Mouse (Mus musculus) urinary bladder, postnatal 14 days (tissue): ENCODE measurements around the gene Cd79a.
A peak's percentile ranks its signal among the peaks of the same experiment; 100 is the strongest.
"Not testable (repeated sequence)": the region's sequence is repeated elsewhere in the genome, so short reads cannot be mapped to it uniquely, and the experiment has no call there.

Experiments used
- DNase-seq: peaks from one replicate; pipeline ENCODE4 v3.0.0; 2021; ENCODE audit warnings: low spot score

The Cd79a gene

DNA sequence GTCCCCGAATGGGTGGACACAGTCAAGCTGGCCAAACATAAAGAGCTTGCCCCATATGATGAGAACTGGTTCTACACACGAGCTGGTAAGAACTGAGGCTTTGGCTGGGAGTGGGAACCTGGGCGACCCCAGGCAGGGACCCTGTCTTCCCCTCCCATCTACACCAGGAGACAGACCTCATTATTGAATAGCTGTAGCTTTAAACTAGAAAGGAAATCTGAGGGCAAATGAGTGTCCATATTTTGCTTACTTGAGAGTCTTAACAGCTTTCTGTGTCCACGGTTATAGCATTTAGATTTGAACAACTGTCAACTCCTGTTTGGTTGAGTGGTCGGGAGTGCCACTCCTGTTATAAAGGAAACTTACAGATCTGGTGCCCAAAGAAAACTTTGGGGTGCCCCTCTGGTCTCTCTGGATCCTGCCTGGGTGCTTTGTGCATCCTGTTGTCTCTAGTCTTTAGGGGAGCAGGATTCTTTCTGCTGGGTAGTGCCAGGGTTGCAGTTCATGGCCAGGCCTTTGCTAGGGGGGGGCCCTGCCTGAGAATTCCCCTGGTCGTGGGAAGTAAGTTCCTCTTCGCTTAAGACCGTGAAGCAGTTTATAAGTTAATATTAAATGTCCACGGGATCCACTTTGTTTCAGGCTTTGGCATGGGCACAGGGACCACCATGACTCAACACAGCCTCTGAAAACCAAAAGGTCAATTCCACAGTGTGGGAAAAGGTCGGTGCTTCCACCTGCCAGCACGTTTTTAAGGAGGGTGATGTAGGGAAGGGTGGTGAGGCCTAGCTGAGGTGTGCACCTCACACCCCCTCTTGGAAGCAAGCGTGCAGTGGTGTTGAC, 11.5 kb upstream of the Cd79a start:
- no peak for DNase-seq

DNA sequence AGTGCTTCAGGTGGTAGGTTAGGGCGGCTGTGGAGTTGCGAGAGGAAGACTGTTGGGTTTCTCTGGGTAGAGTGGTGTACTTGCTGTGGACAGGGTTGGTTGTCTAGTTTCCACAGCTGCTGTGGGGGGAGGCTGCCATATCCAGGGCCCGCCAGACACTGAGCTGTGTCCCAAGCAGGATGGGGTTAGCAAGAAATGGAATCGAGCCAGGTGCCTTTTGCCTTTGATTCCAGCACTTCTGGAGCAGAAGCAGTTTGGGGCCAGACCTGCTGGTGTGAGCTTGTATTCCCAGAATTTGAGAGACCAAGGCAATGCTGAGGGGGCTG, 10.9 kb upstream of the Cd79a start:
- DNase-seq, result no peak

DNA sequence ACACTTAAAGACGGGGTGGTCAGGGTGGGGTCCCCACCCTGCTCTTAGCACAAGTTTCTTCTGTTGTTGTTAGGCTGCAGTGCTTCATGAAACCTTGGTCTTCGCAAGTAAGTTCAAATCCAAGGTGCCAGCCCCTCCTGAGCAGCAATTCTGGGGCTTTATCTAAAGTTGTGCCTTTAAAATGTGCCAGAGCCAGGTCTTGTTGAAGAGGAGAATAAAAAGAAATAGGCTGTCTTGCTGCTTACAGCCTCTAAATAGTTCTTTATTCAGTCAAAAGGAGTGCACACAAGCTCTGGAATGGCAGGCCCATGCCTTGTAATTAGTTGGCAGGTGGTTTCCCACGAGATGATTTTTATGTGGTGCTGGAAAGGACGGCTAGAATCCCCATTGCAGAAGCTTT, 10.1 kb upstream of the Cd79a start:
- DNase-seq, result no peak

- DNase-seq, result no peak
Observed at GRCm38 (mm10) chr7:24889431-24890220, 7.6 kb upstream of the Cd79a start.

DNA sequence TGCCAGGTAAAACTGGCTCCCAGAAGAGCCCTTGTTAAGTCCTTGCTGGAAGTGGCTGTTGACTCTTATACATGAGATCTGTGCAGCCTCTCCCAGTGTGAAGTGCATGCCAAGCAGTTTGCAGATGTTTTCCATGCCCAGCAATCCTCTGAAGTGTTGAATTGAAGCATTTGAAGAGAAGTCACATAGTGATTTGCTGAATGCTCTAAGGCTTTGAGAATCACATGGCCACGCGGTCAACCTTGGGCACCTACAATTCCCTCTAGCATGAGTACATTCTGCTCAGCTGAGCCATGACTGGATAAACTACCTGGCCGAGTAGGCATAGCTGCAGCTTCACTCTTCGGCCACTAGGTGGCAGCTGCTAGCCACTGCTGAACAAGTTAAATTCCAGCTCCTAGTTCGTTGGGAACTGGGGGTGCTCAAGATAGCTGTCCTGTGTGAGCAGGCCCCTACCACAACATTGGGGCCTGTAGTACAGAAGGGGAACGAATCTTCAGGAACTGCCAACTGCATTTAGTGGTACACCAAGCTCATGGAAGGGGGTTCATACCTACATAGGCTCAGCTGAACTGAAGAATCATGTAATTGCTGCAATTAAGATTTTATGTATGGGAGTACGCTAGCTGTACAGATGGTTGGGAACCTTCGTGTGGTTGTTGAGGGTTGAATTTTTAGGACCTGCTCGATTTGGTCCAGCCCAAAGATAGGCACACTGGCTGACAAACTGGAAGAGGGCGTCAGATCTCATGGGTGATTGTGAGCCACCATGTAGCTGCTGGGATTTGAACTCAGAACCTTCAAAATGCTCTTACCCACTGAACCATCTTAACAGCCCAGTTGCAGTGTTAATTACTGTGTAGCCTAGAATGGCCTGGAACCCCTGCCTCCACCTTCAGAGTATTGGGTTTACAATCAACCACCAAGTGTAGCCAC, 6.6 kb upstream of the Cd79a start:
- DNase-seq, result peak; percentile 77

DNA sequence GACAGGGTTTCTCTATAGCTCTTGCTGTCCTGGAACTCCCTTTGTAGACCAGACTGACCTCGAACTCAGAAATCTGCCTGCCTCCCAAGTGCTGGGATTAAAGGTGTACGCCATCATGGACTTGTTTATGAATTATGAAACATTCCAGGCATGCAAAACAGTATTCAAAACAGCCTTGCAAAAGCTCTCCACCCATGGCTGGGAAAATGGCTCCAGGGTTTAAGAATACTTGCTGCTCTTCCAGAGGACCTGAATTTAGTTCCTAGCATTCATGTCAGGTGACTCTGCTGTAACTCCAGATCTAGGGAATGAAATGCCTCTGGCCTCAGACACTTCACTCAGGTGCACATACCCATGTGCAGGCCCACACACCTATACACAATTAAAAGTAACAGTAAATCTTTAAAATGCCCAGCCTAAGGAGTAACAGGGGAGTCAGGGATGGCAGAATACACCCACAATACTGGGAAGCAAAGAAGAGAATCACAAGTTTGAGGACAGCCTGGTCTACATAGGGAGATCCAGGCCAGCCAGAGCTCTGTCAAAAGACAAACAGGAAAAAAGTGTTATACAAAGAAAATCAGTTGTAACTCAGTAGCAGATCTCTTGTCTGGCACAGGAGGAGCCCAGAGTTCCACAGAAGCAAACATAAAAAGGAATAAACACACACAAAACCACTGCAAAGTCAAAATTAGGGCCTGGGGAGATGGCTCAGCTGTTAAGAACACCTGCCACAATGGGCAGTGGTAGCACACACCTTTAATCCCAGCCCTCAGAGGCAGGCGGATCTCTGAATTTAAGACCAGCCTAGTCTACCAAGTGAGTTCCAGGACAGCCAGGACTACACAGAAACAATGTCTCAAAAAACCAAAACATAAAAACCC, 5.7 kb upstream of the Cd79a start:
- no peak for DNase-seq

DNA sequence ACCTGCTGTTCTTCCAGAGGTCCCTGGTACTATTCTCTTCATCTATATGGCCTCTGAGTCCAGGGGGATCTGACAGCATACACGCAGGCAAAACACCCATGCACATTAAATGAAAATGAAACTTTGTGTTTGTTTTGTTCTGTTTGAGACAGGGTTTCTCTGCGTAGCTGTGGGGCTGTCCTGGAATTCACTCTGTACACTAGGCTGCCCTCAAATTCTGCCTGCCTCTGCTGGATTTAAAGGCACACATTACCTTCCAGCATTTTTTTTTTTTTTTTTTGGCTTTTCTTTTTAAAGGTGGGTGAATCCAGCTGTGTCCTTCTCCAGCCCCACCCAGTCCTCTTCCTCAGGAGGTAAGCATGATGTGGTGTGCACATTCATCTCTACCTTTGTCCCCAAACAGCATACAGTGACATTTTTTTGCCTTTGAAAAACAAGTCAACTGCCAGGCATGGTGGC, 5.0 kb upstream of the Cd79a start:
- no peak for DNase-seq

- not testable (repeated sequence) for DNase-seq
Observed at GRCm38 (mm10) chr7:24895749-24896148, 1.4 kb upstream of the Cd79a start.

GRCm38 (mm10) chr7:24896269-24896668, 912 bp upstream of the Cd79a start:
- DNase-seq, result no peak

DNA sequence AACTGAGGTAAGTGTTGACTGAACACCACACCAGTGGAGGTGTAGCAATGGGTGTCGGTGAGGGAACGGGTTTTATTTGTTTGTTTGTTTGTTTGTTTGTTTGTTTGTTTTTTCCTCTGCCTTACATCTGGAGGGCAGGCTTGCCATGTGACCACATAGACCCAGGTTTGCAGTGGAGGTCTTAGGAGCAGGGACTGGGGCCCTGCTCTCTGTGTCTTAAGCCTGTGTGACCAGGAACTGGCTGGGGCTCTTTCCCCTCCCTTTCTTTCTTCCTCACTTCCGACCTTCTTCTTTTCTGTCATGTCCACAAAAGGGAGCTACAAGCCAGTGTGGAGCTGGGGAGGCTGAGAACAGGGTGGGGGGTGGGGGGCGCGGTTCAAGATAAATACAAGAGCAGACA, 778 bp downstream of the Cd79a start:
- DNase-seq, result no peak

DNA sequence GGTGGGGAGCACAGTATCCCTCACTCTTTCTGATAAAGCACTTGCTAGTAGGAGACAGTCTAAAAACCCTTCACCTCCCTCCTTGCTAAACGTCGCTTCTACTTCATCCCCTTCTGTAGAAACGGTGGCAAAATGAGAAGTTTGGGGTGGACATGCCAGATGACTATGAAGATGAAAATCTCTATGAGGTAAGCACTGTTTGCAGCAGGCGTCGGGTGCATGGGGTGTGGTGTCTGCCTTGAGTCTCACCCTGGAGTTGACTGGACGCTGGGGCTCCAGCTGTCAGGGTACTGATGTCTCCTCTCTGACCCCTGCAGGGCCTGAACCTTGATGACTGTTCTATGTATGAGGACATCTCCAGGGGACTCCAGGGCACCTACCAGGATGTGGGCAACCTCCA, 3.9 kb downstream of the Cd79a start:
- DNase-seq, result no peak

GRCm38 (mm10) chr7:24901842-24902241, 4.7 kb downstream of the Cd79a start:
- no peak for DNase-seq

DNA sequence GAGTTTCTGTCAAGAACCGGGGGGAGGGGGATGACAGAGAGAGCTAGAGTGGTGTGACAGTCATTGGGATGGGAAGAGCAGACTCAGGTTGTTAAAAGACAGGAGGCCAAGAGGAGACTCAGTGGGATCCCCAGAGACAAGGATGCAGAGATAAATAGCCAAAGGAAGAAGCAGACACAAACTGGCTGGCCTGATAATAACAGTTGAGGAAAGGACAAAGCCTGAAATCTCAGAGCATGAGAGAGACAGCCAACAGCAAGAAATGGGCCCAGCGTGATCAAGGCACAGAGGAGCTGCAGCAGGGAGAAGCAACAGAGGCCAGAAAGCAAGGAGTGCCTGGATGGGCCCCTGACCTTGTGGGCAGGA, 5.1 kb downstream of the Cd79a start:
- DNase-seq, result no peak

- DNase-seq, result peak; percentile 65
Observed at GRCm38 (mm10) chr7:24902630-24903443, 5.7 kb downstream of the Cd79a start, which contains the start of gene Arhgef1. TSS of gene Arhgef1 (plus strand) at chr7:24902912.

DNA sequence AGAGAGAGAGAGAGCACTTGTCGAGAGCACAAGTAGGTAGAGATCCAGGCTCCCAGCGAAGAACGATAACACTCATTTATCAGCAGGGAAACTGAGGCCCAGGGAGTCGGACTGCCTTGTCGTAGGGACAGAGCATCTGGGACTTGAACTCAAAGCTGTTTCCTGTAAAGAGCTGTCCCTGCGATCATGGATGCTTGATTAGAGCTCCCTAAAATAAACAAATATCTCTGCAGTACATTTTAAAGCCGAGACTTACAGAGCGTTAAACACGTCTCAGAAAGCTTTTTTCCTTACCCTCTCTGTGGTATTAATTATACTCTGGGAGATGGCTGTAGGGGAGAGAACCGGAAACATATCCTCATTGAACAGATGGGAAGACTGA, 6.3 kb downstream of the Cd79a start:
- no peak for DNase-seq

GRCm38 (mm10) chr7:24904070-24904483, 6.9 kb downstream of the Cd79a start:
- peak; percentile 98 for DNase-seq

- DNase-seq, result peak; percentile 70
Observed at GRCm38 (mm10) chr7:24904936-24905335, 7.8 kb downstream of the Cd79a start.

- no peak for DNase-seq
Observed at GRCm38 (mm10) chr7:24906551-24906950, 9.4 kb downstream of the Cd79a start.

DNA sequence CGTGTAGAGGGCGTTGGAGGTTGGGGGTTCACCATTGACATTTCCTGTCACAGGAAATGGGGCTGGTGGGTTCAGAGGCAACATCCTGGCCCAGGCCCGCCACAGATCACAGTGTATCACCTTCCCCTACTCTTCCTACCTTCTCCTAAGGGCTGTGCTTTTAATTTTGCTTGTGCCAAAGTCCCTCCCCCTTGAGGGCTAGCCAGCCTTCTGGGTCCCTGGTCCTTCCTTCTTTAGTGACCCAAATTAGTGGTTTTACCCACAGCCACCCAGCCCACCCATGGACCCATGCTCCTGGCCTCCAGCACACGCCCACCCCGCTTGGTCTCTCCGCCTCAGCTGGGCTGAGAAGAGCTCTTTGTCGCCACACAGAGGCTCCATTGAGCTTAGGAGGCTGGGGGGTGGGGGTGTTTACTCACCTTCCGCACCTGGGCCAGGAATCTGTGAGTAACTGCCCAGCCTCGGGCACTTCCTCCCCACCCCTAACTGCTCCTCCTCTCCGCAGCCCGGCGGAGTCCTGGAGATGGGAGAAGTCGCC, 10.1 kb downstream of the Cd79a start:
- DNase-seq, result peak; percentile 77

- no peak for DNase-seq
Observed at GRCm38 (mm10) chr7:24912480-24912879, 15.3 kb downstream of the Cd79a start.
